Mouse (Mus musculus) telencephalon, adult 2 months (tissue): ENCODE data around the gene Aldh3b1.

ENCODE experiments used
- DNase-seq: peaks from one replicate; pipeline ENCODE4 v3.0.0-alpha.2; 2011; ENCODE audit warnings: low read depth, low spot score

Gene Aldh3b1

GRCm38 (mm10) chr19:3912337-3913204 lies 17.0 kb downstream of the Aldh3b1 start, which contains the start of gene Ndufs8:
Gene Ndufs8, minus strand, starts transcription at chr19:3912774.
- peak; percentile 99 for DNase-seq

GRCm38 (mm10) chr19:3910206-3910605 lies 19.4 kb downstream of the Aldh3b1 start:
- no peak for DNase-seq

DNA sequence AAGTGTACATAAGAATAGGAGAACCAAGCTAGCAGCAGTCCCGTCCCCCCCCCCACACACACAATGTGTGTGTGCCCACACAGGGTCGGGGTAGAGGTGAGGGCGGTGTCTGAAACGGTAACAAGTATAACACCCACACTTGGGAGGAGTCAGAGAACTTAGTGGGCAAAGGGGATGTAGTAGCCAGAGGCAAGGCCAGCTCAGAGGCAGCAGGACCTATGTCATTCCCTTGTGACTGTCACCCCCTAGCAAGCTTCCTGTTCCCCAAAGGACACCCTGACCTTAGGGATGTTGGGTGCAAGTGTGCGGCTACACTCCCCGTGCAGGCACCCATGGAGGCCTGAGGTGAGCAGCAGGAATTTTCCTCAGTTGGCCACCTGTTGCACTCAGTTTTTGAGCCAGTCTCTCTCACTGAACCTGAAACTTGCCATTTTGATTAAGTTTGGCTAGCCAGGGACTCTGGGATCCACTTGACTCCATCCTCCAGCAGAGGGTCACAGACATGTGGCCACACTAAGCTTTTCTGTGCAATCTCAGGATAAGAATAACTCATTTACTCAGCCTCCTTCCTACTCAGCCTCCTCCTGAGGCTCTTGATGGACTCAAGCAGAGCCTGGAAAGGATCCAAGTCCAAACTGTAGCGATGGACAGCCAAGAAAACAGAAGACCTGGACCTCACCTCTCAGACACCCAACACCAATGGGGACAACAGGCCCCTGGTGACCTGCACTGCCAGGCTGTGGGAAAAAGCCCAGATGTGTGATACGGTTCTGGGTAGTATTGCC lies 21.5 kb downstream of the Aldh3b1 start:
- no peak for DNase-seq

GRCm38 (mm10) chr19:3906795-3907786 lies 22.5 kb downstream of the Aldh3b1 start, which contains the start of gene Tcirg1:
Gene Tcirg1, minus strand, starts transcription at chr19:3907133.
- no peak for DNase-seq

GRCm38 (mm10) chr19:3906326-3906725 lies 23.3 kb downstream of the Aldh3b1 start:
- no peak for DNase-seq

GRCm38 (mm10) chr19:3905261-3905969 lies 24.2 kb downstream of the Aldh3b1 start:
- no peak for DNase-seq

DNA sequence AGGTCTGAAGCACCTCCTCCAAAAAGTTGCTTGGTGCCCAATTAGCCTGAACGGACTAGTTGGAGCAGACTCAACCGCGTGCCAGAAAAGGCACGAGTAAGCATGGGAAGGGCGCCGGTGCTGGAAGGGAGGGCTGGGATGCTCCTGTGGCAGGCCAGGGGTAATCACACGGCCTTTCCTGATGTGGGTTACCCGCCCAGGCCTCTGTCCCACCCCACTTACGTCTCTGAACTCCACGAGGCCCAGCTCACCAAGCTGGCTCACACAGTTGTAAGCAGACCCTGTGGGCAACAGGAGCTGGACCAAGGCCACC lies 25.3 kb downstream of the Aldh3b1 start:
- no peak for DNase-seq

- DNase-seq = no peak
These were observed 25.8 kb downstream of the Aldh3b1 start for GRCm38 (mm10) chr19:3903648-3904362.

- DNase-seq = no peak
These were observed 26.6 kb downstream of the Aldh3b1 start for GRCm38 (mm10) chr19:3902966-3903365.

GRCm38 (mm10) chr19:3899618-3900017 lies 30.0 kb downstream of the Aldh3b1 start:
- no peak for DNase-seq

- DNase-seq = no peak
These were observed 30.7 kb downstream of the Aldh3b1 start for GRCm38 (mm10) chr19:3898952-3899351.

GRCm38 (mm10) chr19:3897557-3897956 lies 32.1 kb downstream of the Aldh3b1 start:
- DNase-seq = no peak

GRCm38 (mm10) chr19:3896208-3896607 lies 33.4 kb downstream of the Aldh3b1 start:
- DNase-seq = no peak

GRCm38 (mm10) chr19:3895171-3895631 lies 34.4 kb downstream of the Aldh3b1 start:
- no peak for DNase-seq

GRCm38 (mm10) chr19:3894294-3894693 lies 35.3 kb downstream of the Aldh3b1 start:
- DNase-seq = no peak

- DNase-seq = no peak
These were observed 36.0 kb downstream of the Aldh3b1 start for GRCm38 (mm10) chr19:3893545-3894116.

DNA sequence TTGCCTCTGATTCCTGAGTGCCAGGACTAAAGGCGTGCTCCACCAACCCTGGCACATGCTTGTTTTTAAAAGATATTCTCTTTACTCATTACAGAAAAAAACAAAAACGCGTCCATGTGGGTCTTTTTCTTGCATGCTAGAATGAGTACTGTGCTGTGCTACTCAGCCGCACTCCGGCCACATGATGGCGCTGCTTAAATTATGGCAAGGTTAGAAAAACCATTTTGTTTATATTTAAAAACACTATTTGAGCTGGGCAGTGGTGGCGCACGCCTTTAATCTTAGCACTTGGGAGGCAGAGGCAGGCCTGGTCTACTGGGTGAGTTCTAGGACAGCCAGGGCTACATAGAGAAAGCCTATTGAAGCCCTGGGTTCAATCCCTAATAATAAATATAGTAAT lies 39.4 kb downstream of the Aldh3b1 start:
- no peak for DNase-seq

- no peak for DNase-seq
These were observed 40.5 kb downstream of the Aldh3b1 start for GRCm38 (mm10) chr19:3889096-3889495.

DNA sequence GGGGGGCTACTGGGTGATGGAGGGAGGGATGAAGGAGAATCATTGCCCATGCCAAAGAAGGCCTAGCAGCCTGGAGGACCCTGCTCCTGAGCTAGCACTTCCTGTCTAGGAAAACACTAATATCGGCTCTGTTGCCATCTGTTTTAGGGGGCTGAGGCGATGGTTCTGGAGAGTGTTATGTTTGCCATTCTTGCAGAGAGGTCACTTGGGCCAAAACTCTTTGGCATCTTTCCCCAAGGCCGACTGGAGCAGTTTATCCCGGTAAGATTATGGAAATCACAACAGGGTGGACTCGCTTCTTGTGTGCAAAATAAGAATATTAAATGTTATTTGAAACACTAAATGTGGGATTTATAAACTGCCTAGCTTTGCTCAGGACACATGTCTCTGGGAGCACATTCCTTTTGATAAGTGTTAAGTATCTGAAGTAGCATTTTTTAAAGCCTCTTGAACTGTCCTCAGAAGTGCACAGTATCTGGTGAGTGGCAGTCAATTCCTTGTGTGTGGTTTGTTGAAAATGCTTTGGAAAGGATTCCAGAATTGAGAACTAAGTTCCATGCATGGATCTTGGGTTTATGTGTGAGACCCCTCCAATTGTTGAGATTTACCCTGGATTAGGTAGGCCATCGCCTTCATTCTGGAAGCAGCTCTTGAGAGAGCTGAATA lies 45.1 kb downstream of the Aldh3b1 start:
- no peak for DNase-seq
